Mouse (Mus musculus): ENCODE measurements at regions not wholly inside any gene's neighbourhood (a gene's known extent, or its start where the extent isn't known, plus 50 kb on each side); places are given as distances from the start of the nearest gene placed in this dataset.
A peak's percentile ranks its signal among the peaks of the same experiment; 100 is the strongest.

DNA sequence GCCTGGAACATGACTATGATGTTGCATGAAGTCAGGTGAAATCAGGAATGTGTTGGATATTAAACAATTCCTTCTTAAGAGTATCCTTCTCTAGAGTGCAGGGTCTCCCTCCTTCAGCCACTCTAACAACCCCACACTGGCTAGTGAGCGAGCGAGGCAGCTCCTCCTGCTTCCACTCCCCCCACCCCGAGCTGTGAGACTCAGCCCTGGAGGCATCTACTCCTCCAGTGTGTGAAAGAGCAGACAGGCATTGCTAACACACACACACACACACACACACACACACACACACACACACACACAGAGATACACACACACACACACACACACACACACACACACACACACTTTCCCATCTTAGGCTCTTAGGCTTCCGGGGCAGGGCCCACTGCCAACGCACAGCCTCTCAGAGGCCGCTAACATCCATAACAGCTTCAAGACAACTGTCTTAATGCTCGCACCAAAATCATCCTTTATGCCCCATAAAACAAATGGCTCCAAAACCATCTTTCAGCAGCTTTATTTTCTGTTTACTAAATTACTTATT is 116.8 kb downstream of the Lrrc30 start:
- no peak overlapping the region for H3K27ac ChIP-seq

GRCm38 (mm10) chr17:67514387-67515241 is 117.9 kb downstream of the Lrrc30 start:
- no peak overlapping the region for H3K27ac ChIP-seq
- no peaks in the 10 kb centered on the region for H3K9me3 ChIP-seq
- no peak overlapping the region for H3K4me2 ChIP-seq (replicated peaks)
- no peak overlapping the region for H3K9ac ChIP-seq
- no peaks in the 10 kb centered on the region for H3K36me3 ChIP-seq
- H3K27me3 ChIP-seq (replicated peaks): no peaks in the 10 kb centered on the region; the same call in 1 of the 2 replicates
- 79% methylated on average over 9 of the region's 9 CpGs for WGBS
- no peaks in the 10 kb centered on the region for H3K4me1 ChIP-seq
- H3K4me3 ChIP-seq: no peak overlapping the region
- no peak for ATAC-seq (ENCODE audit: low FRiP score, low read depth)

More for the DNA sequence above, 116.8 kb downstream of the Lrrc30 start:
- no peaks in the 10 kb centered on the region; the same call in 1 of the 2 replicates for H3K27me3 ChIP-seq (replicated peaks)
- no peak overlapping the region for H3K9ac ChIP-seq
- H3K4me1 ChIP-seq: no peaks in the 10 kb centered on the region
- 0 out of 2 replicates have a peak, but pooled peaks have one; percentile 21 for ATAC-seq (ENCODE audit: low FRiP score, low read depth)
- 71% methylated on average over 7 of the region's 7 CpGs for whole genome bisulfite sequencing
- H3K36me3 ChIP-seq: no peaks in the 10 kb centered on the region
- no peak overlapping the region for H3K4me2 ChIP-seq (replicated peaks)
- H3K4me3 ChIP-seq: no peak overlapping the region
- H3K9me3 ChIP-seq: no peaks in the 10 kb centered on the region

GRCm38 (mm10) chr17:67512699-67513450 is 119.6 kb downstream of the Lrrc30 start:
- no peaks in the 10 kb centered on the region for H3K36me3 ChIP-seq
- H3K4me1 ChIP-seq: no peaks in the 10 kb centered on the region
- no peak overlapping the region for H3K4me2 ChIP-seq (replicated peaks)
- H3K27ac ChIP-seq: no peak overlapping the region
- H3K4me3 ChIP-seq: no peak overlapping the region
- no peak for ATAC-seq (ENCODE audit: low FRiP score, low read depth)
- WGBS: 77% methylated on average over 6 of the region's 6 CpGs
- H3K9ac ChIP-seq: no peak overlapping the region
- H3K27me3 ChIP-seq (replicated peaks): no peaks in the 10 kb centered on the region; the same call in 1 of the 2 replicates
- no peaks in the 10 kb centered on the region for H3K9me3 ChIP-seq

DNA sequence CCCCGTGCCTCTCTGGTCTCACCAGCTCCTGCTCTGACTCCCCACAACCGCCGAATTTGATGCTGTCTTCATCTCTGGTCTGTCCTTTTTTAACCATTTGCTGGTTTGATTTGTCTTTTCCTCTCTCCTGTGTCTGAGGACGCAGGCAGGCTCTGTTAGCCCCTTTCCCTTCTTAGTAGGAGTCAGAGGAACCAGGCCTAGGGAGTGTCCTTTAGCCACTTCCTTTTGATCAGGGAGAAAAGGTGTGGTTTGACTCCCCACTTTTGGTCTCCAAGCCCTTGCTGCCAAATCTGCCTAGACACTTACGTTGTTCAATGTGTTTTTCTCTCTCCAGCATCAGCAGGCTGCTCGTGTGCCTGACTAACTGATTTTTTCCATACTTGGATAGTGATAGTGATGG is 120.5 kb downstream of the Lrrc30 start:
- no peak overlapping the region for H3K4me2 ChIP-seq (replicated peaks)
- H3K4me3 ChIP-seq: no peak overlapping the region
- no peaks in the 10 kb centered on the region; the same call in 1 of the 2 replicates for H3K27me3 ChIP-seq (replicated peaks)
- H3K9me3 ChIP-seq: no peaks in the 10 kb centered on the region
- no peak for ATAC-seq (ENCODE audit: low FRiP score, low read depth)
- H3K27ac ChIP-seq: no peak overlapping the region
- no peak overlapping the region for H3K9ac ChIP-seq
- 76% methylated on average over 6 of the region's 6 CpGs for WGBS
- no peaks in the 10 kb centered on the region for H3K4me1 ChIP-seq
- no peaks in the 10 kb centered on the region for H3K36me3 ChIP-seq

DNA sequence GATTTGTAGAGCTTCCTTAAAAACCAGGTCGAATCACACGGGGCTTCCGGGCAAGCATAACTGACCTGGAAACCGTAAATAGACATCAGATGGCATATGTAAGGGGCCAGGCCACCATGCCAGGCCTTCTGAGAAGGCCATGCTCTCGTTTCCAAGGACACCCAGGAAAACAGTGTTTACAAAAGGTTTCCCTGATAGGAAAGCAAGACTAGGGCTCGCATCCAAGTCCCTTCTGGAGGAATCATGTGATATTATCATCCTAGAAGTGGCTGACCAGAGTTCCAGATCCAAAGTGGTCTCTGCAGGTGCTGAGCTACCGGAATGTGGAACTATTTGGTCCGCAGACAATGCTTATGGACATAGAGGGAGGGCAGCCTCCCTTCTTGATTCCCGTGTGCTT is 122.6 kb downstream of the Lrrc30 start:
- WGBS: 89% methylated on average over 9 of the region's 9 CpGs
- Histone ChIP-seq H3K9me3 (no peaks in the 10 kb centered on the region), H3K36me3 (no peaks in the 10 kb centered on the region)

GRCm38 (mm10) chr17:67509091-67509618 is 123.4 kb downstream of the Lrrc30 start:
- WGBS: 89% methylated on average over 6 of the region's 6 CpGs
- no peak for ATAC-seq (ENCODE audit: low FRiP score, low read depth)

More for the DNA sequence above, 122.6 kb downstream of the Lrrc30 start:
- Histone ChIP-seq H3K27ac (no peak overlapping the region), H3K4me1 (no peaks in the 10 kb centered on the region), H3K4me2 (replicated peaks) (no peak overlapping the region), H3K4me3 (no peak overlapping the region), H3K27me3 (replicated peaks) (no peaks in the 10 kb centered on the region; the same call in 1 of the 2 replicates), H3K9ac (no peak overlapping the region)
- no peak for ATAC-seq (ENCODE audit: low FRiP score, low read depth)

DNA sequence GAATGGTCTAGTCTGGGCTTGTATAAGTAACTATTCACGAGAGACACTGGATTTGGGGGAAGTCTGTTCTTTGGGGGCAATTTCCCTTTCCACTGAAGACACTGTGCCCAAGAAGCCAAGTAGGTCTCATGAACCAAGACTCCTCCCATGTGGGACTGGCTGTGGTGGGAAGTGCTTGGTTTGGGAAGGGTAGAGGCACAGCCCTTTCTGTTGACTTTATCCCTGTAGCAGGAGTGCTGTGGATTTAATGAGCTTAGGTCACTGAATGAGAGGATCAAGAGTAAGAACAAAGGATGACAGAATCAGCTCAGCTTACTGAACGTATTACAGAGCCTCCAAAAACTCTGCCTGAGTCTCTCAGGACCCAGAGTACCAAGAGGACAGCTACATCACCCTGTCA is 124.2 kb downstream of the Lrrc30 start:
- no peaks in the 10 kb centered on the region for H3K9me3 ChIP-seq
- WGBS: 53% methylated on average over 2 of the region's 2 CpGs
- H3K27ac ChIP-seq: no peak overlapping the region
- no peaks in the 10 kb centered on the region for H3K36me3 ChIP-seq
- no peak overlapping the region for H3K4me2 ChIP-seq (replicated peaks)
- no peaks in the 10 kb centered on the region for H3K4me1 ChIP-seq
- H3K4me3 ChIP-seq: no peak overlapping the region
- H3K9ac ChIP-seq: no peak overlapping the region
- ATAC-seq (ENCODE audit: low FRiP score, low read depth): no peak
- H3K27me3 ChIP-seq (replicated peaks): no peaks in the 10 kb centered on the region; the same call in 1 of the 2 replicates

More at GRCm38 (mm10) chr17:67509091-67509618, 123.4 kb downstream of the Lrrc30 start:
- H3K27ac ChIP-seq: no peak overlapping the region
- no peak overlapping the region for H3K4me2 ChIP-seq (replicated peaks)
- no peak overlapping the region for H3K9ac ChIP-seq
- H3K4me1 ChIP-seq: no peaks in the 10 kb centered on the region
- H3K27me3 ChIP-seq (replicated peaks): no peaks in the 10 kb centered on the region; the same call in 1 of the 2 replicates
- no peaks in the 10 kb centered on the region for H3K9me3 ChIP-seq
- H3K4me3 ChIP-seq: no peak overlapping the region
- no peaks in the 10 kb centered on the region for H3K36me3 ChIP-seq

DNA sequence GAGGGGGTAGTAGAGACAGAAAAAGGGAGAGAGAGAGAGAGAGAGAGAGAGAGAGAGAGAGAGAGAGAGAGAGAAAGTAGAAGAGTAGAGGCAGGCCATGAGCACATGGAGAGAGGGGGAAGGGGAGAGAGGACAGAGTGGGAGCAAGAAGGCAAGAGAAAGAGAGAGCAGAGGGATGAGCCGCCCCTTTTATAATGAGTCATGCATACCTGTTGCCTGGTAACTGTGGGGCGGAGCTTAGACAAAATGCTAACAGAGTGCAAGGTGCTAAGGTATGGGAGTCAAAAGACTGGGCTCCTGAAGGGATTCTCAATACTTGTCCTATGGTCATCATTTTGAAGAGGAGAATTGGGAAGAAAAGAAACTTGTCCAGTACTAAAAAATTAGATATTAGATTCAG is 126.1 kb downstream of the Lrrc30 start:
- no peak for ATAC-seq (ENCODE audit: low FRiP score, low read depth)
- Histone ChIP-seq H3K27ac (no peak overlapping the region), H3K27me3 (replicated peaks) (no peaks in the 10 kb centered on the region), H3K9me3 (no peaks in the 10 kb centered on the region), H3K4me2 (replicated peaks) (no peak overlapping the region), H3K9ac (no peak overlapping the region), H3K36me3 (no peaks in the 10 kb centered on the region), H3K4me3 (no peak overlapping the region), H3K4me1 (no peaks in the 10 kb centered on the region)
- 61% methylated on average over 2 of the region's 2 CpGs for WGBS

GRCm38 (mm10) chr17:67504502-67505033 is 128.0 kb downstream of the Lrrc30 start:
- Histone ChIP-seq H3K9ac (no peak overlapping the region), H3K27ac (no peak overlapping the region), H3K9me3 (no peaks in the 10 kb centered on the region), H3K4me2 (replicated peaks) (no peak overlapping the region), H3K4me3 (no peak overlapping the region), H3K4me1 (no peaks in the 10 kb centered on the region; the same call in 1 of the 2 replicates), H3K36me3 (no peaks in the 10 kb centered on the region), H3K27me3 (replicated peaks) (no peaks in the 10 kb centered on the region)
- 89% methylated on average over 9 of the region's 9 CpGs for WGBS
- ATAC-seq (ENCODE audit: low FRiP score, low read depth): no peak

- Histone ChIP-seq H3K4me3 (no peak overlapping the region), H3K9ac (no peak overlapping the region), H3K4me1 (no peaks in the 10 kb centered on the region; the same call in 1 of the 2 replicates), H3K27ac (no peak overlapping the region), H3K36me3 (no peaks in the 10 kb centered on the region), H3K9me3 (no peaks in the 10 kb centered on the region), H3K27me3 (replicated peaks) (no peaks in the 10 kb centered on the region), H3K4me2 (replicated peaks) (no peak overlapping the region)
- WGBS: 82% methylated on average over 6 of the region's 6 CpGs
- no peak for ATAC-seq (ENCODE audit: low FRiP score, low read depth)
Measured at GRCm38 (mm10) chr17:67503125-67503878, 129.2 kb downstream of the Lrrc30 start.

DNA sequence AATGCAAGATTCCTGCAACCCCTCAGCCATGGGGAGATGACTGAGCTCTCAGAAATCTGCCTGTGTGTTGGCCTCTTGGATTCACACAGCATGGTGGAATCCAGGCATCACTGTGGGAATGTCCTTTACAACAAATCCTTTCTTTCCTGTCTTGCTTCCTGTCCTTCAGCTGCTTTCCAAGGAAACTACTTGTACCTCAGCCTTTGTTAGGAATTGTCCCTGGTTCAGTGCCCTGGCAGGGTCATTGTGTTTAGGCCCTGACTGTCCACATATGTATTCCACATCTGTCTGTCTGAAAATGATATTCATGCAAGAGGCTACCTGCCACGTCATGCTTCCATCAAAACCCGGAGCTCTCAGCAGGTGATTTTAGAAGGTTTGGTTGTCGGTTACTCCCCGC is 129.9 kb downstream of the Lrrc30 start:
- no peak overlapping the region for H3K4me2 ChIP-seq (replicated peaks)
- no peaks in the 10 kb centered on the region for H3K27me3 ChIP-seq (replicated peaks)
- H3K9me3 ChIP-seq: no peaks in the 10 kb centered on the region
- no peak for ATAC-seq (ENCODE audit: low FRiP score, low read depth)
- no peaks in the 10 kb centered on the region for H3K36me3 ChIP-seq
- WGBS: 89% methylated on average over 4 of the region's 4 CpGs
- no peaks in the 10 kb centered on the region; the same call in 1 of the 2 replicates for H3K4me1 ChIP-seq
- H3K4me3 ChIP-seq: no peak overlapping the region
- H3K27ac ChIP-seq: no peak overlapping the region
- no peak overlapping the region for H3K9ac ChIP-seq

Data from neural tube, embryonic 12.5 days (tissue).